Mouse (Mus musculus) limb, embryonic 13.5 days (tissue): Measurements from ENCODE around the gene Clic1. TPM values are rescaled to one million over a fixed set of nuclear protein-coding genes. Genes with fewer than 3 reads are reported as not detected.
A peak's percentile ranks its signal among the peaks of the same experiment; 100 is the strongest.

Source experiments
- ATAC-seq: fragments of 200-750 bp; cut with Nextera tagmentation; 2 replicates; pipeline ENCODE4 v1.8.0; 2017; ENCODE audit warnings: low read depth, moderate number of reproducible peaks, moderate TSS enrichment; ENCODE audit not compliant: low FRiP score
- H3K27ac ChIP-seq: fragments of 300-500 bp; sonication (generic); 2 replicates; pipeline ENCODE4 v1.5.1; 2015; ENCODE audit warnings: inconsistent platforms, mild to moderate bottlenecking, moderate library complexity
- H3K27me3 ChIP-seq: fragments of 300-500 bp; sonication (generic); 2 replicates; pipeline ENCODE4 v1.6.1; 2015; ENCODE audit warnings: mild to moderate bottlenecking, inconsistent platforms
- H3K36me3 ChIP-seq: fragments of 300-500 bp; sonication (generic); 2 replicates; pipeline ENCODE4 v1.6.1; 2015; ENCODE audit warnings: inconsistent platforms, mild to moderate bottlenecking, moderate library complexity
- H3K4me1 ChIP-seq: fragments of 300-500 bp; sonication (generic); 2 replicates; pipeline ENCODE4 v1.6.1; 2015; ENCODE audit warnings: inconsistent platforms
- H3K4me2 ChIP-seq: fragments of 300-500 bp; sonication (generic); replicated peaks from 2 replicates; pipeline ENCODE4 v1.6.1; 2015; ENCODE audit warnings: inconsistent platforms, mild to moderate bottlenecking, moderate library complexity
- H3K4me3 ChIP-seq: fragments of 300-500 bp; sonication (generic); 2 replicates; pipeline ENCODE4 v1.5.1; 2015; ENCODE audit warnings: moderate library complexity, mild to moderate bottlenecking, inconsistent platforms
- H3K9ac ChIP-seq: fragments of 300-500 bp; sonication (generic); 2 replicates; pipeline ENCODE4 v1.6.1; 2015; ENCODE audit warnings: mild to moderate bottlenecking, inconsistent platforms
- H3K9me3 ChIP-seq: fragments of 300-500 bp; sonication (generic); 2 replicates; pipeline ENCODE4 v1.6.1; 2016; ENCODE audit warnings: inconsistent platforms
- WGBS: fragments of 180-500 bp; shearing (Covaris S2); methylation state at CpG from one replicate; pipeline ENCODE4 v1.1.7; 2015; 5-methylcytosine and 5-hydroxymethylcytosine counted together
- polyA plus RNA-seq: library from polyadenylated mRNA; unstranded; fragments of >200 nt; fragmentation: Nextera tagmentation; extraction: Ambion mirVana; gene quantifications from 2 replicates; pipeline ENCODE4 v1.2.1, GENCODE M21; 2015

Gene Clic1
- polyA plus RNA-seq, 1 experiment from 2014 or later, result 266 TPM

DNA sequence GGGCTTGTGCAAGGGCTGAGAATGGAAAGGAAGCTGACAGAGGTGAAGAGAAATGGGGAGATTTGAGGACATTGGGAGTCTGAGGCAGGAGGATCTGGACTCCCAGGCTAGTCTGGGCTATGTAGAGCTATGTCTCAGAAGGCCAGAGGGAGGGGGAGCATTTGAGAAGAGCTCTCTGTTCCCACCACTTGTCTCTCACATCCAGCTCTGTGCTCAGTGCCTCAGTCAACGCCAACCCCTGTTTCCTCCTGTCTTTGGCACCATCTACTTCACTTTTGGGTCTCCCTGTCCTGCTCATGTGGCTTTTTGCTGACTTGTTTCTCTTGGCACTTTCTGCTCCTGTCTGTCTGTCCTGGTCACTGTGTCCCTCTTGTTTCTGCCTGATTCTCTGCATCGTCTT, 27.5 kb downstream of the Clic1 start:
- Histone ChIP-seq H3K4me1 (peaks cover 26% of the 10 kb centered on the region), H3K27me3 (peaks cover 11% of the 10 kb centered on the region; the same call in 1 of the 2 replicates), H3K9me3 (no peaks in the 10 kb centered on the region; the same call in 1 of the 2 replicates), H3K4me2 (peak overlapping the region; percentile 41), H3K9ac (no peak overlapping the region), H3K36me3 (no peaks in the 10 kb centered on the region), H3K27ac (no peak overlapping the region), H3K4me3 (no peak overlapping the region)
- no peak for ATAC-seq
- 29% methylated on average over 2 of the region's 2 CpGs for WGBS

DNA sequence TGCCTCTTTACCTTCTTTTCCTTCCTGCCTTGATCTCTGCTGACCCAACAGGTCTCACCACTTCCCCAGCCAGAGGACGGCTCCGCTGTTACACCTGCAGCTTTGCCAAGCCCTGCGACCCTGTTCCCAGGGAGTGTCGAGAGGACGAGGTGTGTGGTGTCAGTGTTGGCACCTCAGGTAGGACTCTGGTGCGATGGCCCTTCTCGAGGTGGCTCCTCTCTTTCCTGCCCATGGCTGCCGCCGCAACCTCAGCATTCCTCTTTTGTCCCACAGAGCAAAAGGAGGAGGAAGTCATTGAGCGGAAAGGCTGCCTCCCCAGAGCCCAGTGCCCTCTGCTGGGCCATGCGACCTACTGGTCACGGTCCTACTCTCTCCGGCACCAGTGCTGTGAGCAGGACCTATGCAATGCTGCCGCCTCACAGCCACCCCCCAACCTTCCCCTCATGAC, 28.0 kb downstream of the Clic1 start, which contains the start of gene Ly6g6d:
Gene Ly6g6d (minus strand): TSS at position 280 of the 448 bp plus-strand sequence.
- Histone ChIP-seq H3K36me3 (no peaks in the 10 kb centered on the region), H3K27ac (no peak within 1 kb of the TSS), H3K9me3 (no peaks in the 10 kb centered on the region; the same call in 1 of the 2 replicates), H3K9ac (peak within 1 kb of the TSS; percentile 43; the same call in 1 of the 2 replicates), H3K4me1 (peaks cover 26% of the 10 kb centered on the region), H3K4me2 (peak within 1 kb of the TSS; percentile 41), H3K27me3 (peaks cover 11% of the 10 kb centered on the region; the same call in 1 of the 2 replicates), H3K4me3 (no peak within 1 kb of the TSS)
- no peak for ATAC-seq
- WGBS, result 15% methylated on average over 14 of the region's 14 CpGs

DNA sequence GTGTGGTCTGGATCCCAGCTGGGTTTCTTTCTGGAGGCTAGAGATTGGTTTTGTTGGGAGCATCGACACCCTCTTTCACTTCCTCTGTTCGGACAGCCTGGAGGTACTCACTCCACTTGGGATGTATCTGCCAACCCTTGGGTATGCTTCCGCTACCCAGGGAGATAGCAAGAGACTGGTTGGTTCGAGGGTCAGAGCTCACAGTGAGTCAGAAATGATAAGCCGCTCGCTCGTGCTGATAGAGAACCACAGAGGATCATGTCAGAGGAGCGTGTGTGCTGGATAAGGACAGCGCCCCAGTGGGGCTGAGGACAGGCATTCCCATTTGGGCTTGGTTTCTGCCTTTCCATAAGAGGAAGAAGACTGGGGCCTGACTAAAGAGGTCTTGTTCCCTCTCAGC, 30.0 kb downstream of the Clic1 start:
- 74% methylated on average over 9 of the region's 9 CpGs for WGBS
- no peaks in the 10 kb centered on the region for H3K36me3 ChIP-seq
- 0 out of 2 replicates have a peak overlapping the region, but pooled peaks have one; percentile 4 for H3K9ac ChIP-seq
- peaks cover 11% of the 10 kb centered on the region; the same call in 1 of the 2 replicates for H3K27me3 ChIP-seq
- no peak overlapping the region for H3K4me2 ChIP-seq
- H3K4me1 ChIP-seq, result peaks cover 18% of the 10 kb centered on the region
- no peak overlapping the region for H3K27ac ChIP-seq
- ATAC-seq, result no peak
- no peak overlapping the region for H3K4me3 ChIP-seq
- H3K9me3 ChIP-seq, result no peaks in the 10 kb centered on the region; the same call in 1 of the 2 replicates

DNA sequence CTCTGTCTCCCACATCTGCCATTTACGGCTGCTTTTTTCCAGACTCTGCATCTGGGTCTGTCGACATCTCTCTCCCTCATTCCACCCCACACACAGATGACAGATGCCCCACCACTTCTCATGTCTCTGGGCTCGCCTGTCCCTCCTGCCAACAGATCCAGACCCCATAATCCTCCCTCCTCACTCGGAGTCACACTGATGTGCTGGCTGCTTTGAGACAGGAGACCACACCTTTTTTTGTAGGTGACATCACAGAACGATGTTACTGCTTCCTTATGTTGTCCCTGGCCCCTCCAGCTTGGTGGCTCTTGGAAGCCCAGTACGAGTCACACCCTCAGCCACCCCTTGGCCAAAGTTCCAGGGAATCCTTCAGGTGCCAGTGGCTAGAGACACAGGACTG, 30.5 kb downstream of the Clic1 start:
- Histone ChIP-seq H3K27ac (no peak overlapping the region), H3K36me3 (no peaks in the 10 kb centered on the region), H3K4me2 (no peak overlapping the region), H3K27me3 (peaks cover 11% of the 10 kb centered on the region; the same call in 1 of the 2 replicates), H3K4me1 (peaks cover 18% of the 10 kb centered on the region), H3K9me3 (no peaks in the 10 kb centered on the region; the same call in 1 of the 2 replicates), H3K9ac (0 out of 2 replicates have a peak overlapping the region, but pooled peaks have one; percentile 4), H3K4me3 (no peak overlapping the region)
- 39% methylated on average over 6 of the region's 6 CpGs for WGBS
- no peak for ATAC-seq

DNA sequence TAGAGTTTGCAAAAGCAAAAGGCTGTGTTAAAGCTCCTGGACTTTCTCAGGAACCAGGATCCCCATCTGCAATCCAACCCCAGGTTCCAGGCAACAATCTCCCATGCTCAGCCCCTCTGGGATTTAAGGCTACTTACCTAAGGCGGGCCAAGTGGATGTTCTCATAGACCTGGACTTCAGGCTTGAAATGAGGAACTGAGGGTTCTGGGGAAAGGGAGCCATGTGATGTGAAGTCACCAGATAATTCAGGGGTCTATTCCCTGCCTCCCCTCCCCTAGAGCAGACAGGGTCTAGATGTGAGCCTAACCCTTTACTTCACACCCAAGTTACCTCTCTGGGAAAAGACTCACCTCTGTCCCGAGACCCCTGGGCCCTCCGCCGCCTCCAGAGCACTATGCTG, 30.9 kb downstream of the Clic1 start:
- no peaks in the 10 kb centered on the region; the same call in 1 of the 2 replicates for H3K9me3 ChIP-seq
- H3K4me2 ChIP-seq, result no peak overlapping the region
- peaks cover 18% of the 10 kb centered on the region for H3K4me1 ChIP-seq
- 87% methylated on average over 4 of the region's 4 CpGs for WGBS
- peaks cover 11% of the 10 kb centered on the region; the same call in 1 of the 2 replicates for H3K27me3 ChIP-seq
- ATAC-seq, result no peak
- no peak overlapping the region for H3K9ac ChIP-seq
- H3K36me3 ChIP-seq, result no peaks in the 10 kb centered on the region
- H3K4me3 ChIP-seq, result no peak overlapping the region
- no peak overlapping the region for H3K27ac ChIP-seq

DNA sequence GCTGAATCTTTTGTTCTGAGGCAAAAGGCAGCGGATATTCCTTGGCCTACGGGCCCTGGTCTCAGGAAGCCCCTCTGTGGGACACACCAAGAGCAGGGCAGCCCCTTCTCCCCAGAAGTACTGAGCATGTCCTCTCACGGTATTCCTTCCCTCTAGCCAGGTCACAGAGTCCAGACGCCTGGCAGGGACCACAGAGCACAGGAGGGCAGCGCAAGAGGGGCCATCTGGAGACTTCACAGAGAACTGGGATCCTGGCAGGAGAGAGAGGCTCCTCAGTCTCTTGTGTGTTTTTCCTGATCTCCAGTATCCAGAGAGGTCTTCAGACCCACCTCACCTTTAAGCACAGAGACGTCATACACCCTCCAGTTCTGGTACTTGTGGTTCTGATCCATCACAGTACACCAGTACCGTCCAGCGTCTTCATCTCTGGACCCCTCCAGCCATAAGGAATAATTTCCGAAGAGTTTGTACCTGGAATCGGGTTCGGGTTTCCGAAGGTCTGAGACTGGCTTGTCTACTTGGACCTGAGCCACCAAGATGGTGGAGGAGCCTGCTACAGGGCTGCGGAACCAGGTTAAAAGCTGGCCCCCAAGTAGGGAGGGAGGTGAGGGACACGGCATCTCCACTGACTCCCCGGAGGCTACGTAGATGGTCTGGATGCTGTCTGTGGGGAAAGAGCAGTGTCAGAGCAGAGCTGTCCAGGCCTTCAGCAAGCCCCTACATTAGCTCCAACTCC, 33.2 kb downstream of the Clic1 start:
- no peak for ATAC-seq
- H3K4me3 ChIP-seq, result no peak overlapping the region
- H3K27ac ChIP-seq, result no peak overlapping the region
- H3K36me3 ChIP-seq, result no peaks in the 10 kb centered on the region
- 0 out of 2 replicates have a peak, but pooled peaks cover 1% of the 10 kb centered on the region for H3K4me1 ChIP-seq
- H3K9ac ChIP-seq, result no peak overlapping the region
- WGBS, result 80% methylated on average over 16 of the region's 16 CpGs
- H3K27me3 ChIP-seq, result 0 out of 2 replicates have a peak, but pooled peaks cover 5% of the 10 kb centered on the region
- no peaks in the 10 kb centered on the region for H3K9me3 ChIP-seq
- H3K4me2 ChIP-seq, result no peak overlapping the region

DNA sequence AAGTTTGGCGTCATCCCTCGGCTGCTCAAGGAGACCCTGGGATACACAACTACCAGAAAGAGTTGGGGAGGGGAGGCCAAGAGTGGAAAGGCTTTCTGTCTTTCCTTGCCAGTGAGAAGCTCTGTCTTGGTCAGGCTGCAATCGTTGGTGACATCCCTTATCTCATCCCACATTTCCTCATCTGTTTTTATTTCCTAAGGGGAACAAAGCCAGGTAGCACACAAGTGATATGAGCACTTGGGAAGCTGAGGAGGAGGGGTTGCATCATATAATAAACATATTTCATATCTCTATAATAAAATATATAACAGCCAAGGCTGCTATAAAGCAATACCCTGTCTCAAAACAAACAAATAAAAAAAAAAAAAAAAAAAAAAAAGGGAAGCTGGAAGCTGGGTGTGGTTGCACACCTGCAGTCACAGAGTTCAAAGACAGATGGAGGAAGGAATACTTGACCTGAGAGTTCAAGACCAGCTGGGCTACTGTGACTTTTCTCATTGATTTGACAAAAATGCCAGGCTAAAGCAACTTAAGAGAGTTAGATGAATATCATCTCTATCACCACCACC, 34.2 kb downstream of the Clic1 start:
- WGBS, result 68% methylated on average over 3 of the region's 3 CpGs
- H3K27me3 ChIP-seq, result 0 out of 2 replicates have a peak, but pooled peaks cover 1% of the 10 kb centered on the region

DNA sequence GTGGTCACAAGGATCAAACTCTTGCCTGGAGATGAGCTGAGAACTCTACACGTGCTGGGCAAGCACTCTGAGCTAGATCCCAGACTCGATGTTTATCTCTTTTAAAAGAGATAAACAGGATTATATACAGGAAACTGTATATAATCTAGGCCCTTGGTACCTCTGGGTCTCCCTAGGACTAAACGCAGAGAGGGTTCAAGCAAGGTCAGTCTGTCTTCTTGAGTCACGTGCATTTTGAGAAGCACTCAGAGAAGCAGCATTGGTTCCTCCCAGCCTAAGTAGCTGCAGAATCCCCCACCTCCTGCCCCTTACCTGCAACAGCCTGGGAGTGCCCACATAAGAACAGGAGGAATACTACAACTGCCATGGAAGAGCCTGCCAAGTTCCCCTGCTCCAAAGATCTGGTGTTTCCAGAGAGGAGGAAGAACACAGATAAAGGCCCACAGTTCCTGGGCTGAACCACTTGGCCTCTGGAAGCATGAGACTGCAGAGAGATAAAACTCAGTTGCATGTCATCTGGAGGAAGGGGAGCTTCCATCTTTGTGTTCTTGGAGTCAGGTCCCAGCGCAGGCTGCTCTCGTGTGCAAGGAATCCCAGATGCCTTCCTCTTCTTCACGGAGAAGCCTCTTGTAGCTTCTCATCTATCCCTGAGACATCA, 35.6 kb downstream of the Clic1 start, which contains the start of gene Ly6g6f:
Gene Ly6g6f (minus strand): TSS at position 403 of the 658 bp plus-strand sequence.
- Histone ChIP-seq H3K27ac (no peak within 1 kb of the TSS), H3K27me3 (no peaks in the 10 kb centered on the region), H3K9ac (peak within 1 kb of the TSS; percentile 43; the same call in 1 of the 2 replicates), H3K36me3 (no peaks in the 10 kb centered on the region; the same call in 1 of the 2 replicates), H3K4me2 (no peak within 1 kb of the TSS), H3K9me3 (no peaks in the 10 kb centered on the region), H3K4me1 (peaks cover 5% of the 10 kb centered on the region), H3K4me3 (no peak within 1 kb of the TSS)
- no peak for ATAC-seq
- 77% methylated on average over 7 of the region's 7 CpGs for whole genome bisulfite sequencing

More for the DNA sequence above, 34.2 kb downstream of the Clic1 start:
- no peaks in the 10 kb centered on the region for H3K9me3 ChIP-seq
- H3K4me2 ChIP-seq, result no peak overlapping the region
- no peak overlapping the region for H3K9ac ChIP-seq
- no peak overlapping the region for H3K27ac ChIP-seq
- ATAC-seq, result no peak
- no peak overlapping the region for H3K4me3 ChIP-seq
- H3K36me3 ChIP-seq, result no peaks in the 10 kb centered on the region
- no peaks in the 10 kb centered on the region for H3K4me1 ChIP-seq

DNA sequence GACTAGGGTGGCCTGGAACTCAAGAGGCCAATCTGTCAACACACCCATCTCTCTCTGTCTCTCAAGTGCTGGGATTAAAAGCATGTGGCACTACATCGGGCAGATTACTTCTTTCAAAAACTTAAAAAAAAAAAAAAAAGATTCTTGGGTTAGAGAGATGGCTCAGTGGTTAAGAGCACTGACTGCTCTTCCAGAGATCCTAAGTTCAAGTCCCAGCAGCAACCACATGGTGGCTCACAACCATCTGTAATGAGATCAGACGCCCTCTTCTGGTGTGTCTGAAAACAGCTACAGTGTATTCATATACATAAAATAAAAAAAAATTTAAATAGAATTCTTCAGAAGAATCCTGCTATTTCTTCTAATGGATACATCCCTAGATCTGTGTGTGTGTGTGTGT, 38.4 kb downstream of the Clic1 start:
- Histone ChIP-seq H3K27ac (no peak overlapping the region), H3K4me1 (peaks cover 9% of the 10 kb centered on the region), H3K36me3 (peaks cover 22% of the 10 kb centered on the region), H3K9me3 (no peaks in the 10 kb centered on the region), H3K4me3 (no peak overlapping the region), H3K9ac (no peak overlapping the region), H3K4me2 (no peak overlapping the region), H3K27me3 (no peaks in the 10 kb centered on the region)
- WGBS, result 42% methylated on average over 2 of the region's 2 CpGs
- no peak for ATAC-seq

DNA sequence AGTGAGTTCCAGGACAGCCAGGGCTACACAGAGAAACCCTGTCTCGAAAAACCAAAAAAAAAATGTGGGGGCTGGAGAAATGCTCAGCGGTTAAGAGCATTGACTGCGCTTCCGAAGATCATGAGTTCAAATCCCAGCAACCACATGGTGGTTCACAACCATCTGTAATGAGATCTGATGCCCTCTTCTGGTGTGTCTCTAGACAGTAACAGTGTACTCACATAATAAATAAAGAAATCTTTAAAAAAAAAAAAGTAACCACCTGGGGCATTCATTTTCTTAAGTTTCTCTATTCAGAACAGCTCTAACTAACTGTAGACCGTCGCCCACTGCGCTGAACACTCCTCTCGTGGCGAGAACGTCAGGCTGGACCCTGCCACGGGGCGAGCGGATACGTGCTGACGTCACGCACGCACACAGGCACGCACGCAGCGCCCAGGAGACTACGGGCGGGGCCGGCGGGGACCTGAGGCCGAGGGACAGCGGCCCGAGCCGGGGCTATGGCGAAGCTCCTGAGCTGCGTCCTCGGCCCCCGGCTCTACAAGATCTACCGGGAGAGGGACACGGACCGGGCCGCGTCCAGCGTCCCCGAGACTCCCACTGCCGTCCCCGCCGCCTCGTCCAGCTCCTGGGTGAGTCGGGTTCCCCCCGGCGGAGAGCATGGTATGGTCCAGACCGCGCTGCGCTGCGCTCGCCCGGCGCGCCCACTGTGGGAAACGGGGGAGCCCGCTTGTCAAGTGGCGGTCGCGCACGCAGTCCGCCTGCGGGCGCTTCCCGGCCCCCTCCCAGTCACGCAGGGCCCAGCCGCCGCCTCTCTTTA, 39.3 kb downstream of the Clic1 start, which contains the start of gene Abhd16a:
Gene Abhd16a (plus strand): TSS at position 439 of the 820 bp plus-strand sequence.
- H3K9me3 ChIP-seq, result no peaks in the 10 kb centered on the region
- H3K4me2 ChIP-seq, result peak within 1 kb of the TSS; percentile 65
- H3K4me1 ChIP-seq, result peaks cover 9% of the 10 kb centered on the region
- H3K27ac ChIP-seq, result peak within 1 kb of the TSS; percentile 94
- peak; percentile 98 for ATAC-seq
- WGBS, result 3% methylated on average over 67 of the region's 67 CpGs
- no peaks in the 10 kb centered on the region for H3K27me3 ChIP-seq
- H3K36me3 ChIP-seq, result peaks cover 31% of the 10 kb centered on the region
- peak within 1 kb of the TSS; percentile 64 for H3K4me3 ChIP-seq
- peak within 1 kb of the TSS; percentile 86 for H3K9ac ChIP-seq
